Mouse (Mus musculus): ENCODE measurements around the gene Olfr815. TPM values are rescaled to one million over a fixed set of nuclear protein-coding genes. Genes with fewer than 3 reads are reported as not detected.
"Not testable (repeated sequence)": the region's sequence is repeated elsewhere in the genome, so short reads cannot be mapped to it uniquely, and the experiment has no call there.

Olfr815 gene
- polyA plus RNA-seq (2015; fragmentation: Nextera tagmentation; extraction: Ambion mirVana) = not detected in 2 replicates

DNA sequence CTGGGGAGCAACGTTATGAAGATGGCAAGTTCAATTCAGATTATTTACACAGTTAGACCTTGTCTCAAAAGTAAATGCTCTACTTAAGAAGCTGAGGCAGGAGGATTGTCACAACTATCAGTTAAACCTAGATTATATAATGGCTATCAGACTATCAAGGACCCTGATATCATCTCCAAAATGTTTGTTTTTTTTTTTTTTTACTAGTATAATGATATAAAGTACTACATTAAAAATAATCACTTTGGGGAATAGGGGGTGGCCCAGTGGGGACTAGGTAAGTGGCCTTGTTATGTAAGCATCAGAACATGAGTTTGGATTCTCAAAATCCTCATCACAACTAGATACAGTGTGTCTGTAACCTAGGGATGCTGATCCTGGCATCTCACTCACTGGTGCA, at the start of gene Olfr815:
Gene Olfr815 (minus strand): TSS at position 101 of the 400 bp plus-strand sequence.
- 47% methylated on average over 1 of the region's 1 CpGs for WGBS
- ATAC-seq = not testable (repeated sequence)

DNA sequence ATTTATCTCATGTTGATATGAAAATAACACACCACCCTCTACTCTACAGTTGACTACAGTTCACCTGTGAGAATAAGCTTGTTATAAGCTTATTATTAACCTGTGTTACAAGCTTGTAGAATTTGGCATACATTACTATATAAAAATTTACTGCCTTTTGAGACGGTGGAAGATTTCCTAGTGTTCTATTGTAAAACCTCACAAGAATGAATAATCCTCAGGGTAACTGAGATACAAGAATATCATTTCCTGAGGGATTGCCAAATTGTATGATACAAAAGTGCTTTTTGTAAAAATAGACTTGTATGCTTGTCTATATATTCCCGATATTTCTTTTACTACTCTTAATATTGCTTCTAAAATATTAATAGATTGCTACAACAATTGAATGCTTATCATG, 43.3 kb upstream of the Olfr815 start, which contains the start of gene Olfr818:
Gene Olfr818 (minus strand): TSS at position 101 of the 400 bp plus-strand sequence.
- H3K4me3 ChIP-seq (replicated peaks) = no peak within 1 kb of the TSS
- 90% methylated on average over 2 of the region's 2 CpGs for WGBS
- H3K27me3 ChIP-seq = no peaks in the 10 kb centered on the region
- ATAC-seq = no peak
- H3K9ac ChIP-seq (replicated peaks) = no peak within 1 kb of the TSS
- no peaks in the 10 kb centered on the region for H3K4me1 ChIP-seq (replicated peaks)
- H3K9me3 ChIP-seq = no peaks in the 10 kb centered on the region
- no peak within 1 kb of the TSS for H3K27ac ChIP-seq
- no peaks in the 10 kb centered on the region for H3K36me3 ChIP-seq
- no peak within 1 kb of the TSS for H3K4me2 ChIP-seq (replicated peaks)

More for the DNA sequence above, at the start of gene Olfr815:
- not testable (repeated sequence) for H3K4me3 ChIP-seq (replicated peaks); H3K9ac ChIP-seq (replicated peaks); H3K4me2 ChIP-seq (replicated peaks); H3K27me3 ChIP-seq; H3K36me3 ChIP-seq; H3K27ac ChIP-seq; H3K4me1 ChIP-seq (replicated peaks); H3K9me3 ChIP-seq

DNA sequence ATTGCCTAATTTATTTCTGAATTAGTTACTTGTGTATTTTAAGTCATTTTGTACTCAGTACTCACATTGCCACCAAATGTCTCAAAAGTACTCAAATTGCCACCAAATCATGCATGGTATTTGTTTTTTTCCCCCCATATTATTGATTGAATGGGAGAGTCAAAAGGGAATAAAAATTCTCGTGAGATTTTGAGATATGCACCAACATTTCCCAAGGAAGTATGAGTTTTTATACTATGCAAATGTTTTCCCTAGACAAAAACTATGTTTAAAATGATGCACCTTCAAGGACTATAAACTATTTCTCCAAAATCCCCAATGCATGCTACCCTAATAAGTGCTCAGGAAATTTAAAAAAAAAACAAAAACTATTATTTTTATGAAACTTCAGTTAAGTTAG, 9.8 kb upstream of the Olfr815 start, which contains the start of gene Olfr816:
Gene Olfr816 (minus strand): TSS at position 101 of the 400 bp plus-strand sequence.
- WGBS = 78% methylated on average over 1 of the region's 1 CpGs
- Histone ChIP-seq H3K36me3 (no peaks in the 10 kb centered on the region), H3K9me3 (no peaks in the 10 kb centered on the region), H3K27ac (no peak within 1 kb of the TSS), H3K4me2 (replicated peaks) (no peak within 1 kb of the TSS), H3K9ac (replicated peaks) (no peak within 1 kb of the TSS), H3K4me1 (replicated peaks) (no peaks in the 10 kb centered on the region), H3K4me3 (replicated peaks) (no peak within 1 kb of the TSS), H3K27me3 (no peaks in the 10 kb centered on the region)
- no peak for ATAC-seq

DNA sequence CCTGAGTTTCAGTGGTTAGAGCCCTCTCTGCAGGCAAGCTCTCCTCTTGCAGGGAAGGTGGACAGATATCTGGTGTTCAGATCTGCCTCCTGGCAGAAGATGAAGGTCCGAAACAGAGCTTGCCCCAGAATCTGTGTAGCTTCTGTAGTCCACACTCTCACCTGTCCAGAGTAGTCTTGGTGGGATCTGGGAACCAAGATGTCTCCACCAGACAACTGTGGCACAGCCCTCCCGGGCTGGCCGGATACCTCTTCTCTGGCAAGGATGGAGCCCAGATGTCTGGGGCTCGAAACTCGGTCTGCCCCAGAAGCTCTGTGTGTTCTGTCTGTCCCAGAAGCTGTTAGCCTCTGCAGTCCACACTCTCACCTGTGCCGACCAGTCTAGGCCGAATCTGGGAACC, 19.7 kb downstream of the Olfr815 start:
- Histone ChIP-seq H3K9me3 (no peaks in the 10 kb centered on the region), H3K4me2 (replicated peaks) (no peak overlapping the region), H3K36me3 (no peaks in the 10 kb centered on the region), H3K27ac (no peak overlapping the region), H3K9ac (replicated peaks) (no peak overlapping the region), H3K4me3 (replicated peaks) (no peak overlapping the region), H3K4me1 (replicated peaks) (no peaks in the 10 kb centered on the region), H3K27me3 (no peaks in the 10 kb centered on the region)
- ATAC-seq = no peak
- WGBS = 93% methylated on average over 7 of the region's 7 CpGs

DNA sequence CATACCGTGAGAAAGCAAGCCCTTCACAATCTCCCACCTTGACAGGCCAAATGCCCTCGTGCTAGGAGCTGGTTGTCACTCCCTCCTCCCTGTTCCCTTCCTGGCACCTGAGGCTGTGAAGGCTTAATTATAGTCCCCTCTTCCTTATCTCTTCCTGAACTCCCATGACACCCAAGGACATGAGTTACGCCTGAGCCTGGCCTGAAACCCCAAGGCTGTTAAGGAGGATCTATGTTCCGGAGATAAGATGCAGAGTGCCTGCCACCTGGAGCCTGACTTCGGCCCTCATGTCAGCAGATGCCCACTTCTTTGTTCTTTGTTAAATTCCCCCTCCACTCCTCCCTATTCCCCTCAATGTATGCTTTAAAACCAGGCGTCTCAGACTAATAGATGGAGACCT, 20.2 kb downstream of the Olfr815 start:
- H3K27ac ChIP-seq; H3K27me3 ChIP-seq; H3K4me1 ChIP-seq (replicated peaks); H3K36me3 ChIP-seq; H3K4me2 ChIP-seq (replicated peaks); H3K9ac ChIP-seq (replicated peaks); H3K9me3 ChIP-seq; ATAC-seq; H3K4me3 ChIP-seq (replicated peaks): not testable (repeated sequence)
- WGBS = 85% methylated on average over 6 of the region's 6 CpGs

DNA sequence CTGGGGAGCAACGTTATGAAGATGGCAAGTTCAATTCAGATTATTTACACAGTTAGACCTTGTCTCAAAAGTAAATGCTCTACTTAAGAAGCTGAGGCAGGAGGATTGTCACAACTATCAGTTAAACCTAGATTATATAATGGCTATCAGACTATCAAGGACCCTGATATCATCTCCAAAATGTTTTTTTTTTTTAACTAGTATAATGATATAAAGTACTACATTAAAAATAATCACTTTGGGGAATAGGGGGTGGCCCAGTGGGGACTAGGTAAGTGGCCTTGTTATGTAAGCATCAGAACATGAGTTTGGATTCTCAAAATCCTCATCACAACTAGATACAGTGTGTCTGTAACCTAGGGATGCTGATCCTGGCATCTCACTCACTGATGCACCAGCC, 25.9 kb downstream of the Olfr815 start, which contains the start of gene Olfr814:
Gene Olfr814 (minus strand): TSS at position 101 of the 400 bp plus-strand sequence.
- not testable (repeated sequence) for H3K27me3 ChIP-seq, ATAC-seq

DNA sequence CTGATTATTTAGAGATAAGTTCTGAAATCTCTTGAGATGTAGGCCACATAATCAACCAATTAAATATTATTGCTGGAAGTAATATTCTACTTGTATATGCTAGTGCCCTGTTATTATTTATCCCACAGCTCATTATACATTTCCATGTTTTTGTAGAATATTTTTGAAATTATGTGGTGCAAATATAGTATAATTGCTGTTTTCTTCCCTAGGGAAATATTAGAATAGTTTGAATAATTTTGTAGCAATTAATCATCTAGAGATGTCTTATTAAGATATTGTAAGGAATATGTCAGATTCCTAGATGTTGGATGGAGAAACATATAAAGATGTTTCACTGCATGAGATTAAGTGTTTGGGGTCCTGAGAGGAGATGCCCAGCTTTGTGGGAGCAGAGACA, 50.6 kb downstream of the Olfr815 start, which contains the start of gene Olfr813:
Gene Olfr813 (plus strand): TSS at position 301 of the 400 bp plus-strand sequence.
- no peaks in the 10 kb centered on the region for H3K27me3 ChIP-seq
- H3K9ac ChIP-seq (replicated peaks) = no peak within 1 kb of the TSS
- no peak within 1 kb of the TSS for H3K4me2 ChIP-seq (replicated peaks)
- ATAC-seq = no peak
- no peak within 1 kb of the TSS for H3K27ac ChIP-seq
- H3K4me3 ChIP-seq (replicated peaks) = no peak within 1 kb of the TSS
- H3K4me1 ChIP-seq (replicated peaks) = no peaks in the 10 kb centered on the region
- H3K9me3 ChIP-seq = no peaks in the 10 kb centered on the region
- no peaks in the 10 kb centered on the region for H3K36me3 ChIP-seq

More for the DNA sequence above, 25.9 kb downstream of the Olfr815 start, which contains the start of gene Olfr814:
- H3K4me2 ChIP-seq (replicated peaks); H3K9ac ChIP-seq (replicated peaks); H3K9me3 ChIP-seq; H3K36me3 ChIP-seq; H3K4me3 ChIP-seq (replicated peaks); H3K27ac ChIP-seq; H3K4me1 ChIP-seq (replicated peaks): not testable (repeated sequence)
- WGBS = 85% methylated on average over 1 of the region's 1 CpGs

Other genes starting within 250 kb of the Olfr815 start
- not detected in 2 replicates for gene Olfr800, start 248.2 kb downstream of the Olfr815 start, polyA plus RNA-seq (2015; fragmentation: Nextera tagmentation; extraction: Ambion mirVana)
- not detected in 2 replicates for gene Olfr801, start 232.0 kb downstream of the Olfr815 start, polyA plus RNA-seq (2015; fragmentation: Nextera tagmentation; extraction: Ambion mirVana)
- not detected in 2 replicates for gene Olfr802, start 217.7 kb downstream of the Olfr815 start, polyA plus RNA-seq (2015; fragmentation: Nextera tagmentation; extraction: Ambion mirVana)
- not detected in 2 replicates for gene Olfr803, start 211.6 kb downstream of the Olfr815 start, polyA plus RNA-seq (2015; fragmentation: Nextera tagmentation; extraction: Ambion mirVana)
- gene Olfr804, start 202.7 kb downstream of the Olfr815 start, polyA plus RNA-seq (2015; fragmentation: Nextera tagmentation; extraction: Ambion mirVana) = not detected in 2 replicates
- not detected in 2 replicates for gene Olfr805, start 176.5 kb downstream of the Olfr815 start, polyA plus RNA-seq (2015; fragmentation: Nextera tagmentation; extraction: Ambion mirVana)
- not detected in 2 replicates for gene Olfr806, start 163.9 kb downstream of the Olfr815 start, polyA plus RNA-seq (2015; fragmentation: Nextera tagmentation; extraction: Ambion mirVana)
- gene Olfr807, start 148.1 kb downstream of the Olfr815 start, polyA plus RNA-seq (2015; fragmentation: Nextera tagmentation; extraction: Ambion mirVana) = not detected in 2 replicates
- gene Olfr808, start 140.4 kb downstream of the Olfr815 start, polyA plus RNA-seq (2015; fragmentation: Nextera tagmentation; extraction: Ambion mirVana) = not detected in 2 replicates
- not detected in 2 replicates for gene Olfr809, start 131.2 kb downstream of the Olfr815 start, polyA plus RNA-seq (2015; fragmentation: Nextera tagmentation; extraction: Ambion mirVana)
- gene Olfr810, start 111.0 kb downstream of the Olfr815 start, polyA plus RNA-seq (2015; fragmentation: Nextera tagmentation; extraction: Ambion mirVana) = not detected in 2 replicates
- gene Olfr811, start 101.5 kb downstream of the Olfr815 start, polyA plus RNA-seq (2015; fragmentation: Nextera tagmentation; extraction: Ambion mirVana) = not detected in 2 replicates
- not detected in 2 replicates for gene Olfr812, start 59.8 kb downstream of the Olfr815 start, polyA plus RNA-seq (2015; fragmentation: Nextera tagmentation; extraction: Ambion mirVana)
- gene Olfr813, start 50.5 kb downstream of the Olfr815 start, polyA plus RNA-seq (2015; fragmentation: Nextera tagmentation; extraction: Ambion mirVana) = not detected in 2 replicates
- not detected in 2 replicates for gene Olfr814, start 26.0 kb downstream of the Olfr815 start, polyA plus RNA-seq (2015; fragmentation: Nextera tagmentation; extraction: Ambion mirVana)
- not detected in 2 replicates for gene Olfr816, start 9.7 kb upstream of the Olfr815 start, polyA plus RNA-seq (2015; fragmentation: Nextera tagmentation; extraction: Ambion mirVana)
- gene Olfr818, start 43.2 kb upstream of the Olfr815 start, polyA plus RNA-seq (2015; fragmentation: Nextera tagmentation; extraction: Ambion mirVana) = not detected in 2 replicates
- gene Olfr819, start 61.4 kb upstream of the Olfr815 start, polyA plus RNA-seq (2015; fragmentation: Nextera tagmentation; extraction: Ambion mirVana) = not detected in 2 replicates
- not detected in 2 replicates for gene Olfr247, start 70.3 kb upstream of the Olfr815 start, polyA plus RNA-seq (2015; fragmentation: Nextera tagmentation; extraction: Ambion mirVana)
- not detected in 2 replicates for gene Gm10310, start 79.2 kb upstream of the Olfr815 start, polyA plus RNA-seq (2015; fragmentation: Nextera tagmentation; extraction: Ambion mirVana)
- gene Olfr820, start 106.8 kb upstream of the Olfr815 start, polyA plus RNA-seq (2015; fragmentation: Nextera tagmentation; extraction: Ambion mirVana) = not detected in 2 replicates
- not detected in 2 replicates for gene Olfr821, start 124.5 kb upstream of the Olfr815 start, polyA plus RNA-seq (2015; fragmentation: Nextera tagmentation; extraction: Ambion mirVana)
- gene Olfr822, start 165.3 kb upstream of the Olfr815 start, polyA plus RNA-seq (2015; fragmentation: Nextera tagmentation; extraction: Ambion mirVana) = not detected in 2 replicates
- gene Olfr823, start 209.5 kb upstream of the Olfr815 start, polyA plus RNA-seq (2015; fragmentation: Nextera tagmentation; extraction: Ambion mirVana) = not detected in 2 replicates
- gene Olfr824, start 224.1 kb upstream of the Olfr815 start, polyA plus RNA-seq (2015; fragmentation: Nextera tagmentation; extraction: Ambion mirVana) = not detected in 2 replicates

Measured in midbrain, embryonic 13.5 days (tissue).